Mouse (Mus musculus) liver, postnatal 0 days (tissue): ENCODE results near the gene Trim46.

Experiments
- CTCF ChIP-seq: sonication (generic); IDR thresholded peaks from 2 replicates; pipeline ENCODE4 v1.5.1; 2016; ENCODE audit warnings: antibody characterized with exemption, low read depth
- EP300 ChIP-seq: IDR thresholded peaks from 2 replicates; pipeline ENCODE4 v1.6.1; 2016; ENCODE audit warnings: antibody characterized with exemption, low read depth, mild to moderate bottlenecking

DNA sequence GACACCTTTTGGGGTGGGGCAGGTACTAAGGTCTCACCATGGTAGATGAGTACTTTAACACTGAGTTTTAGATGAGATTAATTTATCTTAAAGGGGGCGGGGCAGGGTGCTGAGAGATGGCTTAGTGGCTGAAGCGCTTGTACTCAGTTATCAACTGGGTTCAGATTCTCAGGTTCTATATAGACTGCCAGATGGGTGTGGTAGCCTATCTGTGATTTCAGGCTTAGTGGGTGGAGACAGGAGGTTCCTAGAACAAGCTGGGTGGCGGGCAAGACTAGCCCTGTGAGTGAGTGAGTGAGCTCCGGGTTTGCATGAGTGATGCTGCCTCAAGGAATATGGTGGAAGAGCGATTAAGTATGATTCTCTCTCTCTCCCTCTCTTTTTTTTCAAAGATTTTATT is 8.9 kb upstream of the Trim46 start:
- TF ChIP-seq CTCF: no peak
- TF ChIP-seq EP300: no peak
